Mouse (Mus musculus) limb, embryonic 13.5 days (tissue): ENCODE measurements around the gene AB124611. TPM values are rescaled to one million over a fixed set of nuclear protein-coding genes. Genes with fewer than 3 reads are reported as not detected.
"Not testable (repeated sequence)": the region's sequence is repeated elsewhere in the genome, so short reads cannot be mapped to it uniquely, and the experiment has no call there.

ENCODE experiments used
- ATAC-seq: fragments of 200-750 bp; cut with Nextera tagmentation; 2 replicates; pipeline ENCODE4 v1.8.0; 2017; ENCODE audit warnings: low read depth, moderate number of reproducible peaks, moderate TSS enrichment; ENCODE audit not compliant: low FRiP score
- H3K27ac ChIP-seq: fragments of 300-500 bp; sonication (generic); 2 replicates; pipeline ENCODE4 v1.5.1; 2015; ENCODE audit warnings: inconsistent platforms, mild to moderate bottlenecking, moderate library complexity
- H3K27me3 ChIP-seq: fragments of 300-500 bp; sonication (generic); 2 replicates; pipeline ENCODE4 v1.6.1; 2015; ENCODE audit warnings: mild to moderate bottlenecking, inconsistent platforms
- H3K36me3 ChIP-seq: fragments of 300-500 bp; sonication (generic); 2 replicates; pipeline ENCODE4 v1.6.1; 2015; ENCODE audit warnings: inconsistent platforms, mild to moderate bottlenecking, moderate library complexity
- H3K4me1 ChIP-seq: fragments of 300-500 bp; sonication (generic); 2 replicates; pipeline ENCODE4 v1.6.1; 2015; ENCODE audit warnings: inconsistent platforms
- H3K4me2 ChIP-seq: fragments of 300-500 bp; sonication (generic); replicated peaks from 2 replicates; pipeline ENCODE4 v1.6.1; 2015; ENCODE audit warnings: inconsistent platforms, mild to moderate bottlenecking, moderate library complexity
- H3K4me3 ChIP-seq: fragments of 300-500 bp; sonication (generic); 2 replicates; pipeline ENCODE4 v1.5.1; 2015; ENCODE audit warnings: moderate library complexity, mild to moderate bottlenecking, inconsistent platforms
- H3K9ac ChIP-seq: fragments of 300-500 bp; sonication (generic); 2 replicates; pipeline ENCODE4 v1.6.1; 2015; ENCODE audit warnings: mild to moderate bottlenecking, inconsistent platforms
- H3K9me3 ChIP-seq: fragments of 300-500 bp; sonication (generic); 2 replicates; pipeline ENCODE4 v1.6.1; 2016; ENCODE audit warnings: inconsistent platforms
- WGBS: fragments of 180-500 bp; shearing (Covaris S2); methylation state at CpG from one replicate; pipeline ENCODE4 v1.1.7; 2015; 5-methylcytosine and 5-hydroxymethylcytosine counted together
- polyA plus RNA-seq: library from polyadenylated mRNA; unstranded; fragments of >200 nt; fragmentation: Nextera tagmentation; extraction: Ambion mirVana; gene quantifications from 2 replicates; pipeline ENCODE4 v1.2.1, GENCODE M21; 2015

Gene AB124611
- polyA plus RNA-seq, 1 experiment from 2014 or later, result 5.5 TPM

DNA sequence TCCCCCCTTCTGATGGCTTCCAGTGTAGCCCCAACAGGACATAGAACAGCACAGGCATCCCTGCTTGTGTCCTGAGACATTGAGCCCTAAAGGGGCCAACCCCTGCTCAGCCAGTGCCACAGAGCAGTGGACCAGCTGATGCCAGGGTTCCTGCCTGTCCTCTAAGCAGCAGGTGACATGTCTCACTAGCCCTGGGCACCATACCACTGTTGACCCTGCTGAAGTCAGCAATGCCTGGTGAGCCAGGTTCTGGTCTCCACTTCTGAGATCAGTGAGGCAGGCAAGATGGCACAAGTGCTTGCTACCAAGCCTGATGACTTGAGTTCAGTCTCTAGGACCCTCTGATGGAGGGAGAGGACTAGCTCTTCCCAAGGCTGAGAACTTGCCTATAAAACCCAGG is 20.2 kb upstream of the AB124611 start:
- Histone ChIP-seq H3K27ac (no peak overlapping the region), H3K4me2 (no peak overlapping the region), H3K4me1 (peaks cover 11% of the 10 kb centered on the region), H3K9me3 (no peaks in the 10 kb centered on the region), H3K36me3 (peaks cover 63% of the 10 kb centered on the region), H3K9ac (no peak overlapping the region), H3K4me3 (no peak overlapping the region), H3K27me3 (no peaks in the 10 kb centered on the region)
- ATAC-seq, result no peak

DNA sequence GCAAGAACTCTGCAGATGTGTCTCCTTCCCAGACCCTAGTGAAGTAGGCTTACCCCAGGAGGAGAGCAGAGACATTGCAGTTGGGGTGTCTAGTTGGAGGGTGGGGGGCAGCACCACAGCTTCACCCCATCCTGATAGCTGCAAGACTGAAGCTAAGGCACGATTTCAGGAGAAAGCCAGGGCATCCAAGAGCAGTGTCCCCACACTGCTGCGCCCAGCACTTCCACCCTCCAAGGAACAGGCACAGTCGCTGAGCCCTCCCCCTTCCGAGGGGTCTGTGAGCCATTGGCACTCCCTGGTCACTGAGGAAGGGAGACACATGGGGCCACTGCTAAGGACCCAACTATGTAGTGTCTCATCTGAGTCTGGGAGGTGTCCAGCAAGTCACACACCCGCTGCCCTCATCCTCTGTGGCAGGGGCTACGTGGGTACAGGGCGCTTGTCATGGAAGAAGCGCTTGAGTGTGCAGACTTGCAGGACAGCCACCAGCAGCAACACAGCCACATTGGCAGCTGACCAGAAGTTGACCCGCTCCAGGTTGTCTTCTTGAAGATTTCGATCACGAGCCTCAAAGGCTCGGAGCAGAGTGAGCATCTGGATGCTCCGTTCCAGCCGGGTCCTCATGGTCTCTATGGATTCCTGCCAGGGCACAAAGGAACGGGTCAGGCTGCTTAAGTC is 18.1 kb upstream of the AB124611 start:
- H3K4me3 ChIP-seq, result no peak overlapping the region
- no peaks in the 10 kb centered on the region for H3K9me3 ChIP-seq
- H3K27me3 ChIP-seq, result no peaks in the 10 kb centered on the region
- peak overlapping the region; percentile 44; the same call in 1 of the 2 replicates for H3K27ac ChIP-seq
- H3K36me3 ChIP-seq, result peaks cover 62% of the 10 kb centered on the region
- H3K9ac ChIP-seq, result no peak overlapping the region
- H3K4me1 ChIP-seq, result peaks cover 16% of the 10 kb centered on the region
- 93% methylated on average over 15 of the region's 15 CpGs for WGBS
- H3K4me2 ChIP-seq, result no peak overlapping the region
- no peak for ATAC-seq

DNA sequence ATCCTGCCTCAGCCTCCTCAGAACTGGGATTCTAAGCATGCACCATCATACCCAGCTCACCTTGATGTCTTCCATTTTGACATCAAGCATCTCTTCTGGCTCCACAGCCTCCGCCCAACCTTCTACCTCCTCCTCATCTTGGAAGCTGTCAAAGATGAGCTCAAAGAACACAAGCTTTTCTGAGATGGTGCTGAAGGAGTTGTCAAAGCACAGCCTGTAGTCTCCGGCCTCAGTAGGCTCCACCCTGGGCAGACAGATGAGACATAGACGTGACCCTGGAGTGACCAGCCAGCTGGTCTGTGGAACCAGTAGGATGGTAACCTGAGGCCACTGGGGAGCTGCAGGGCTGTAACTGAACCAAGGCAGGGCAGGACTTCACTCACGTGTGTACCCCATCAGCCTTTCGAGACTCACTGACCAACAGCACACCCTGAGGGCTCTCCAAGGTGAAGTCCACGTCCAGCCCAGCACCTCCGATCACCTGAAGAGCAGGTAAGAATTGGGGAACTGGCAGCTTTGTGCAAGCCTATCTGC is 17.0 kb upstream of the AB124611 start:
- Histone ChIP-seq H3K4me2 (peak overlapping the region; percentile 69), H3K27me3 (no peaks in the 10 kb centered on the region), H3K9ac (peak overlapping the region; percentile 77), H3K9me3 (no peaks in the 10 kb centered on the region), H3K27ac (no peak overlapping the region), H3K4me3 (peak overlapping the region; percentile 70), H3K36me3 (peaks cover 53% of the 10 kb centered on the region), H3K4me1 (peaks cover 16% of the 10 kb centered on the region)
- 70% methylated on average over 7 of the region's 7 CpGs for WGBS
- no peak for ATAC-seq

DNA sequence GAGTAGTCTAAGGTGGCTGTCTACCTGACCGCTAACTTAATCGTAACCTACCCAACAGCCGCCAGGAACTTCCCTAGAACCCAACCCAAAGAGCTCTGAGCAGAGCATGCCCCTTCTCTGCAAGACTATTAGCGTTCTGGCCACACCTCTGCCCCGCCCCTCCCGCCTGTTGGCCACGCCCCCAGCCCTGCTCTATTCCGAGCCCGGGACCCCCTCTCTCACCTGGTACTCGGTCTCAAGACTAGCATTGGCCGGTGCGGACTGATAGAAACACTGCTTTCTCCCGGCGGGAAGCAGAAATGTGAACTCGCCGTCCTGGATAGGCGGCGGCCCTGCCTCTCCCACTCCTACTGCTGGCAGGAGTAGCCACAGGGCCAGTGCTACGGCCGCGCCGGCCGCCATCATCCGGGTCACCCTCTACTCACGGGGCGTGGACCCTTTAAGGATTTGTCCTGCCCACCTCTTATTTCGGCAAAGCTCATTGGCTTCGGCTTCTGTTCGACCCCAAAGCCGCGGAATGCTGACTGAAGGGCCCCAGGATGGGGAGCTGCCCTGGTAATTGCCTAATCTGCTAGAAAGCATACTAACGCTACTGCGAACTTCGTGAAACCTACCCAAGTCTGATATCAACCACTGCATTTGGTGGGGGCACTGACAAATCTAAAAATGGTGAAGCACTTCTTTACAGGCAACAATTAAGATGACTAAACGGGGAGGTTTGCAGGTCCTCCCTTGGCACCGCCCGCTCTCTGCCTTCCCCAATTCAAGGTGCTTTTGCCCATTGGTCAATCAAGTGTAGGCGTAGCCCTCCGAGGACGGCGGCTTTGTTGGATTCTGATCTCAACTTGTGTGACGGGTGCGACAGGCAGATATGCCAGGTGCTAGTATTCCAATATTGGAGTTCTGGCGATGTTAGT is 15.9 kb upstream of the AB124611 start, which contains the start of gene Tmed1:
Tmed1 (minus strand) TSS at position 481 of the 917 bp plus-strand sequence.
- Histone ChIP-seq H3K27me3 (no peaks in the 10 kb centered on the region), H3K4me2 (peak within 1 kb of the TSS; percentile 69), H3K36me3 (peaks cover 42% of the 10 kb centered on the region), H3K9me3 (no peaks in the 10 kb centered on the region), H3K9ac (peak within 1 kb of the TSS; percentile 77), H3K27ac (peak within 1 kb of the TSS; percentile 92), H3K4me3 (peak within 1 kb of the TSS; percentile 70), H3K4me1 (peaks cover 16% of the 10 kb centered on the region)
- ATAC-seq, result peak; percentile 97
- WGBS, result under 1% methylated on average over 44 of the region's 44 CpGs

DNA sequence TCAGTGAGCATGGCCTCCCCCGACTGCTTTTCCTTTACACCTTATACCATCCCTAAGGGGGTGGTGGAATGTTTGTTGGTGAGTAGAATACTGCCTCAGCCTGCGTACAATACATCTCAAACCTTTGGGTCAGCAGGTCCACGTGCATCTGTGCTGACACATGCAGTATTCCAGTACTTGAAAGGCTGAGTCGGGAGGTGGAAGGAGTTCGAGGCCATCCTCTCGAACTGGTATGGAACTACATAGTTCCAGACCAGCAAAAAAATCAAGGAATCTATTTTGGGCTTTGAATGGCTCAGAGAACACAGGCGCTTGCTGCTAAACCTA is 15.3 kb upstream of the AB124611 start:
- no peak; the same call in 1 of the 2 replicates for ATAC-seq
- 4% methylated on average over 7 of the region's 7 CpGs for WGBS
- no peaks in the 10 kb centered on the region for H3K9me3 ChIP-seq
- peaks cover 16% of the 10 kb centered on the region for H3K4me1 ChIP-seq
- H3K27me3 ChIP-seq, result no peaks in the 10 kb centered on the region
- peak overlapping the region; percentile 70 for H3K4me3 ChIP-seq
- H3K4me2 ChIP-seq, result peak overlapping the region; percentile 69
- H3K36me3 ChIP-seq, result peaks cover 36% of the 10 kb centered on the region
- peak overlapping the region; percentile 77 for H3K9ac ChIP-seq
- H3K27ac ChIP-seq, result peak overlapping the region; percentile 92; the same call in 1 of the 2 replicates

DNA sequence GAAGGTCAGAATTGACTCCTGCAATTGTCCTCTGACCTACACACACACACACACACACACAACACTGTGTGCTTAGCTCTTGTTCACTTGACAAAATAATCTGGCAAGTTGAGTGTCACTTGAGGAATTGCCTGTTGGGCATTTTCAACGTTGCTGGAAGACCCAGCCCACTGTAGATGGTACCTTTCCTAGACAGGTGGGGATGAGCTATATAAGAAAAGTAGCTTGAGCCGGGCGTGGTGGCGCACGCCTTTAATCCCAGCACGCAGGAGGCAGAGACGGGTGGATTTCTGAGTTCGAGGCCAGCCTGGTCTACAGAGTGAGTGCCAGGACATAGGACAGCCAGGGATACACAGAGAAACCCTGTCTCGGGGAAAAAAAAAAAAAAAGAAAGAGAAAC is 14.9 kb upstream of the AB124611 start:
- Histone ChIP-seq H3K4me3 (peak overlapping the region; percentile 70), H3K4me2 (peak overlapping the region; percentile 69), H3K9ac (peak overlapping the region; percentile 77), H3K4me1 (peaks cover 16% of the 10 kb centered on the region), H3K27me3 (no peaks in the 10 kb centered on the region), H3K9me3 (no peaks in the 10 kb centered on the region), H3K27ac (peak overlapping the region; percentile 28; the same call in 1 of the 2 replicates), H3K36me3 (peaks cover 32% of the 10 kb centered on the region)
- 81% methylated on average over 9 of the region's 9 CpGs for WGBS
- no peak for ATAC-seq

DNA sequence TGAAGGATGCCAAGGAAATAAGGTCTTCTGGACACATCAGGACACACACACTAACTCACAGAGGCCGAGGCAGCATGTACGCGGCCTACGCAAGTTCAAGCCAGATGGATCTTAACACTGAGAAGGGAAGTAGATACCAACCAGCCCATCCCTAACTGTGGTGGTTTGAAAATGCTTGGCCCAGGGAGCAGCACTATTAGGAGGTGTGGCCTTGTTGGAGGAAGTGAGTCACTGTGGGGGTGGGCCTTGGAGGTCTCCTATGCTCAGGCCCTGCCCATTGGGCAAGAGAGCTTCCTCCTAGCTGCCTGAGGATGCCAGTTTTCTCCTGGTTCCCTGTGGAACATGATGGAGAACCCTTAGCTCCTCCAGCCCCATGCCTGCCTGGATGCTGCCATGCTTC is 12.5 kb upstream of the AB124611 start:
- WGBS, result 98% methylated on average over 4 of the region's 4 CpGs
- Histone ChIP-seq H3K4me3 (no peak overlapping the region), H3K27ac (no peak overlapping the region), H3K9ac (no peak overlapping the region), H3K4me1 (peaks cover 16% of the 10 kb centered on the region), H3K4me2 (no peak overlapping the region), H3K9me3 (no peaks in the 10 kb centered on the region), H3K36me3 (peaks cover 7% of the 10 kb centered on the region), H3K27me3 (no peaks in the 10 kb centered on the region)
- no peak for ATAC-seq

DNA sequence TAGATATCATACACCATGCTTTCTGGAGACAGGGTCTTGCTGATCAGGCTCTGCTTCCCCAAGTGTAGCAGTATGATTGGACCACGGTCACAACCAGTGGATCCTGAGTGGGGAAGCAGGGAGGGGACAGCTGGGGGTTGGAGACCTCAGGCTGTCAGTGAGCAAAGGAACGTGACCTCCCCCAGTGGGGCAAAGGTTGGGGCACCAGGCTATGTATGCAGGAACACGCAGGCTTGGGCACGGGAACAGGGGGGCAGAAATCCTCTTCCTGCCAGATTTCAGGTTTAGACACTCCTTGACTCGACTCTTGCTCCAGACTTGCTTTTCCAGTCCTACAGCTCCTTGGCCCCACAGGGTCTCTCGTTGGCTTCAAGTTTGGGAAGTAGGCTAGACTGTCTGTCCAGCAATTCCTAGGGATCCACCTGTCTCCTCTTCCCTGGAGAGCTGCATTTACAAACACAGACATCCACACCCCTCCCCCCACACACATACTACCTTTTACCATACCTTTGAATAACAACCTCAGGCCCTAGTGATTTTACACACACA is 8.0 kb upstream of the AB124611 start:
- Histone ChIP-seq H3K4me3 (no peak overlapping the region), H3K4me2 (no peak overlapping the region), H3K9ac (no peak overlapping the region), H3K27me3 (no peaks in the 10 kb centered on the region), H3K36me3 (no peaks in the 10 kb centered on the region), H3K27ac (no peak overlapping the region), H3K9me3 (no peaks in the 10 kb centered on the region; the same call in 1 of the 2 replicates), H3K4me1 (no peaks in the 10 kb centered on the region)
- no peak for ATAC-seq
- 75% methylated on average over 6 of the region's 6 CpGs for WGBS

DNA sequence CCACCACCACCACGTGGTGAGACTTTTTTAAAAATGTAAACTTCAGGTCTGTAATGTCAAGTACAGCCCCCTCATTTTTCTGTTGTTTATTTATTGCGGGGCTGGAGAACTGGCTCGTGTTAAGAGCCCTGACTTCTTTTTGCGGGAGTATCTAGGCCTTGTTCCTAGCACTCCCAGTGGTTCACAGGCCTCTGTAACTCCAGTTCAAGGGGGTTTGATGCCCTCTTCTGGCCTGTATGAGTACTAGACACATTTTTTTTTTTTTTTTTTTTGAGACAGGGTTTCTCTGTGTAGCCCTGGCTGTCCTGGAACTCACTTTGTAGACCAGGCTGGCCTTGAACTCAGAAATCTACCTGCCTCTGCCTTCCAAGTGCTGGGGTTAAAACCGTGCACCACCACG is 7.3 kb upstream of the AB124611 start:
- not testable (repeated sequence) for H3K36me3 ChIP-seq, ATAC-seq, H3K9ac ChIP-seq, H3K27ac ChIP-seq, H3K9me3 ChIP-seq, H3K27me3 ChIP-seq, H3K4me1 ChIP-seq, H3K4me2 ChIP-seq, H3K4me3 ChIP-seq
- 87% methylated on average over 6 of the region's 6 CpGs for WGBS

DNA sequence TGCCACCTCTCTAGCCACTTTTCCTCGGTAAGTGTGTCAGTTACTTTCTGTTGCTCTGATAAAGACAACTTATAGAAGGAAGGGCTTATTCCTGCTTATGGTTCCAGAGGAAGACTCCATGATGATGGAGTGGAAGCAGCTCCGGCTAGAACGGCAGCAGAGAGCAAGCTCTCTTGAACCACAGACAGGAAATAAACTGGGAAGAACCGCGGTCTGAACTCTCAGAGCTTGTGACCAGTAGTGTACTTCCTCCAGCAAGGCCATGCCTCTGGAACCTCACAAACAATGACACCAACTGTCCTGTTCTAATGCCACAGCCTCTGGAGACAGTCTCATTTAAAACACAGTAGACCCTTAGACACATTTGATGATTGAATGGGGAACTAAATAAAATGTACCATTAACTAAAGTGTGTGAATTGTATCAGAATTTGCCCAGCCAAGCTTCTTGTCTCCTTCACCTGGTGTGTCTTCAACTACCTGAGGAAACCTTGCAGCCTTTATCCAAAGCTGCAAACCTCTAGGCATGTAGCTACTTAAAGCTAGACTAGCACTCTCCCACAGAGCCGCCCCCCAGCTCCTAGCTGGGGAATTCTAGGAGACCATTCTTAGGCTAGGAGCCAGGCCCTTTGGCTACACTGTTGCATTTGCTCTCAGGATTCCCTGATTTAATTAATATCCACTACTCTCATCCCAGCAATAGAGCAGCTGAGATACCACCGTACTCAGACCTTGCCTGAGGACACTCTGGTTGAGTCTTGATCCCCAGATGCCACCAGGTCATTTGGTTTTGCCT is 637 bp upstream of the AB124611 start:
- Histone ChIP-seq H3K9ac (no peak overlapping the region), H3K9me3 (no peaks in the 10 kb centered on the region; the same call in 1 of the 2 replicates), H3K27ac (no peak overlapping the region), H3K27me3 (no peaks in the 10 kb centered on the region), H3K4me3 (no peak overlapping the region), H3K4me1 (no peaks in the 10 kb centered on the region), H3K4me2 (no peak overlapping the region), H3K36me3 (0 out of 2 replicates have a peak, but pooled peaks cover 6% of the 10 kb centered on the region)
- 84% methylated on average over 7 of the region's 7 CpGs for WGBS
- no peak for ATAC-seq

DNA sequence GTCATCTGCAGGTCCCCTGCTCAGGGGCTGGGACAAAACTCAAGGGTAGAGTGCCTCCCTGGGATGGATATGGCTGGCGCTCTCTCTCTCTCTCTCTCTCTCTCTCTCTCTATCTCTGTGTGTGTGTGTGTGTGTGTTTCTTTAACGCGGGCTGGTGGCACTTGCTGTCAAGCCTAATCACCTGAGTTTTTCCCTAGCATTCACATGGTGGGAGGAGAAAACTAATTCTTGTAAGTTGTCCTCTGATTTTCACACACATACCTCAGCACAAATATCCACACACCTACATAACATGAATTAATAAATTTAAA is 613 bp downstream of the AB124611 start:
- WGBS, result 86% methylated on average over 3 of the region's 3 CpGs
- Histone ChIP-seq H3K27me3 (no peaks in the 10 kb centered on the region), H3K4me1 (no peaks in the 10 kb centered on the region), H3K27ac (no peak overlapping the region), H3K4me3 (no peak overlapping the region), H3K9me3 (no peaks in the 10 kb centered on the region; the same call in 1 of the 2 replicates), H3K9ac (0 out of 2 replicates have a peak overlapping the region, but pooled peaks have one; percentile 19), H3K4me2 (no peak overlapping the region), H3K36me3 (peaks cover 6% of the 10 kb centered on the region; the same call in 1 of the 2 replicates)
- no peak for ATAC-seq
